Mouse (Mus musculus) kidney, postnatal 25 days (tissue): Measurements from ENCODE around the gene Atf7ip.

Experiments
- DNase-seq, 2 experiments: peaks; one replicate each; pipeline ENCODE4 v3.0.0; 2021; ENCODE audit warnings: mixed read lengths in 2 of 2

Gene Atf7ip

DNA sequence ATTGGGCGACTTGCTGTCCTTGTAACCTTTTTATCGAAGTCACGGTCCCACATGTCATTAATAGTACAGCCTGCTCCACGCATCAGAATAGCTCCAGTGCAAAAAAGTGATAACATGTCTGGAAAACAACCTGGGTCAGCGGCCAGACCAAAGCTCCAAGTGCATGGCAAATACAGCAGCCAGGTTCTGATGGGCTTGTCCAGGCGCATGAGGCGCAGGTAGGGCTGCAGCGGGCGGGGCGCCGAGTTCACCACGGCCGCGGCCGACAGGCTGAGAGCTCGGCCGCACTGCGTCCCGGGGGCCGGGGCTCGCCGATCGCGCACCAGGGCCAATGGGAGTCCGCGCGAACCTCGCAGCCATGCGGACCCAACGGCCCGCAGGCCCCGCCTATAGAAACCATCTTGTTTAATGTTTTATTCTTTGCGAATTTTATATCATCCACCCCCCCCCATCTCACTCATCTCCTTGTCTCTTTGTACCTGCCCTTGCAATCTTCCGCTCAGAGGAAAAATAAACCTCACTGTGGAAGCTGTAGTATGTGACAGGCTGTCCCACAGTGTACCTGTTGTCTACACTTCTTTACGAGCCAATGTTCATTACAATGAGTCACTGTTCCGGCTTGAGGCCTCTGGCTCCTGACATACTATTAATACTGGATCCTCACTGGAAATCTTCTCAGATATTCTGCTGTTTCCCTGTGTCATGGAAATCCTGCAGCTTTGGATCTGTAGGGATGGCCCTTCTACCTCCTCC is 19.0 kb upstream of the Atf7ip start:
- DNase-seq: no peak

DNA sequence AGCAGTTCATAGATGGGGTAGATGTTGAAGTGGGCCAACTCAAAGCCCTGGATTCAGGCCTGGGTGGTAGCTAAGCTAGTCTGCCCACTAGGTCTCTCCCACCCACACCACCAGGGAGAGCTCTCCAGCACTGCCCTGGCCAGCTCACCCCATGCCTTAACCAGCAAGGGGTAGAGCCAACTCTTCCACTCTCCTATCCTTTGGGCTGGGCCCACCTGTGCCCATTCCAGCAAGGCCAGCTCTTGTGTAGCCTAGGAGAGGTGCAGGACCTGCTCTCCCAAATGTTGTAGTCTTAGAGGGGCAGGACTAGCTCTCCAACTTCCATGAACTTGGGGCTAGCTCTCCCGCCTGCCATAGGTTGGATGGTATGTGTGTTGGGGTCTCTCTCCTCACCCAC is 18.4 kb upstream of the Atf7ip start:
- no peak for DNase-seq

DNA sequence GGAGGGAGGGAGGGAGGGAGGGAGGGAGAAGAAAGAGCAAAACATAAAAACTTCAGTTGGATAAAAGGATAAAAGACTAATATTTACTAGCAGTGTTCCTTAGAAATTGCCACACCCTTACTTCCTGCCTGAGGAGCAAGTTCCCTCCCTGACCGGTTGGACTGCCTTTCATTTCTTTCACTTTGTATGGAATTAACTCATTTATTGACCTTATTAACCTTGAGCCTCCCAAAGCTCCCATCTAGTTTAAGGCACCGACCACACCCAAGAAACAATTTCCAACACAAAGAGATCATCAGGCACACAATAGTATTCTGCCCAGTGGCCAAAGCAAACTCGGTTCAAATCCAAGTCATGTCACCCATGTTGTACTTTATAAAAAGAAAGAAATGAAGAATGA is 16.1 kb upstream of the Atf7ip start:
- DNase-seq: no peak

DNA sequence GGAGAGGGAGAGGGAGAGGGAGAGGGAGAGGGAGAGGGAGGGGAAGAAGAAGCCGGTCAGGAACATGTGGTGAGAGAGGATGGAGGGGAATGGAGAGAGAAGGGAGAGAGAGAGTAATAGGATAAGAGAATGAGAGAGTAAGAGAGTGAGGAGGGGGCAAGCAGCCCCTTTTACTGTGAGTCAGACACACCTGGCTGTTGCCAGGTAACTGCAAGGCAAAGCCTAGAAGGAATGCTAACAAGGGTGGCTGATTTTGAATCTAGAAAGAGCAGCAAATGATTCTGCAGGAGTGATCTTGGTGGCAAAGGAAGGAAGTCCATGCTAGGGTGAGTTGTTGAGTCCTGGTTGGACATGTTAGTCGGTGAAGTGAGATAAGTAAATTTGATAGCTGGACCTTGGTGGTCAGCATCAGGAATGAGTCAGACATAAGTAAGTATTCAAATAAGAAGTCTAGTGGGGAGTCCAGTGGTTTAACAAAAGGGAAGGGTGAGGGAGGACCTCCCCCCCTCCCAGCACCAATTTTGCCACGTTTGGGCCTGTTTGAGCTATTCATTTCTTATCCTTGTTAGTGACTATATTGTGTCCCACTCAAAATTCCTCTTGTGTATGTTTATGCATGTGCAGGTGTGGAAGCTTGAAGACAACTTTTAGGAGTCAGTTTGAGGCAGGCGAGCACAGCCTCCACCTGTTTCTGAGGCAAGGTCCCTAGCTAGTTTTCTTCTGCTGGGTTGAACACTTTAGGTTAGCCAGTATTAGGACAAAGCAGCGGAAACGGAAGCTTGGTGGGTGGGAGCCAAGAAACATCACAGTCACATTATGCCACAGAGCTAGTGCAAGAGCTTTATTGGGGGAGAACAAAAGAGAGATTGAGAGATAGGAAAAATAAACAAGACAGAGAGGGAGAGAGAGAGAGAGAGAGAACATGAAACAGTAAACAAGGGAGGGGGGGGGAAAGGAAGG is 15.2 kb upstream of the Atf7ip start:
- DNase-seq: no peak

DNA sequence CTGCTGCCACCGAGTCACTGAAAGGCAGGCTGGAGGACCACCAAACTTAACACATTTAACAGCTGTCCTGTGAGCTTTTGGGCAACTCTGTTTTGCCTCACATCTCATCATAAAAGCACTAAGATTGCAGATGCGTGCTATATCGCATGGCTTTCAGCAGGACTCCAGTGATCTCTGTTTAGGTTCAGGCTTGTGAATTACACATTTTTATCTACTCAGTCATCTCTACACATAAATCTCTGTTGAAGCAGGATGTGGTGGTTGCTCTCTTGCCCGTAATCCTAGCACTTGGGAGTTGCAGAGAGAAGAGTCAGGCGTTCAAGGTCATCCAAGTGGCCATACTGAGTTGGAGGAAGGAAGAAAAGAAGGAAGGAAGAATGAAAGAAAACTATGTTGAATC is 14.3 kb upstream of the Atf7ip start:
- no peak for DNase-seq

DNA sequence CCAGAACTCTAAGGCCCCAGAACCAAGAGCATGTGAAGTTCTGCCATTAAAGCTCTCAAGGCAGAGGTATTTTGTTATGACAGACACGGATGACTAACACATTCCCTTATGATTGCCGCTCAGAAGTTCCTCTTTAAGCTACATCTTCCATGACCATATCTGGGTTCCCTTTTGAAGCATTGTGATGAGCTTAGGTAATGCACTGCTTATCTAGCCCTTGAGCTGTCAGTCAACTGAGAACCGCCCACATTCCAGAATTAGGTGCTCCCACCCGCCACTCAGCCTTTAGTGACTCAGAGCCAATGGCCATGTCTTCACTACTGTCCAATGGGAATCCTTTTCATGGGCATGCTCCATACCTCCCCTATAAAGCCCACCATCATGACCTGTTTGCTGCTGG is 13.7 kb upstream of the Atf7ip start:
- DNase-seq: no peak

DNA sequence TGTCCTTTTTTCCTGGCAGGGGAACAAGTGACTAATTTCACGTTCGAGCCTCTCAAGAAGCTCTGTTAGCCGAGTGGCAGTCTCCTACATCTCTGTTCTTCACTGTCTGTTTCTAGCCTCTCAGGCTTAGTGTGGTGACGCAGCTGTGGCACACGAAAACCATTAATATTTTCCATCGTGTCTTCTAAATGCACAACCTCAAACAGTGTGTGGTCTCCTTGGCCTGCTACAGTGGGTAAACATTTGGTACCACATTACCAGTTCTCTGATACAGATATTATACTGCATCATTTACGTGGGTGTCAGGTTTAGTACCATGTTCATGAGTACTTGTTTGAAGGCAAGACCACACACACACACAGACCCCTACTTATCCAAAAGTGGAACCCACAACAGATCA is 12.5 kb upstream of the Atf7ip start:
- DNase-seq: no peak

DNA sequence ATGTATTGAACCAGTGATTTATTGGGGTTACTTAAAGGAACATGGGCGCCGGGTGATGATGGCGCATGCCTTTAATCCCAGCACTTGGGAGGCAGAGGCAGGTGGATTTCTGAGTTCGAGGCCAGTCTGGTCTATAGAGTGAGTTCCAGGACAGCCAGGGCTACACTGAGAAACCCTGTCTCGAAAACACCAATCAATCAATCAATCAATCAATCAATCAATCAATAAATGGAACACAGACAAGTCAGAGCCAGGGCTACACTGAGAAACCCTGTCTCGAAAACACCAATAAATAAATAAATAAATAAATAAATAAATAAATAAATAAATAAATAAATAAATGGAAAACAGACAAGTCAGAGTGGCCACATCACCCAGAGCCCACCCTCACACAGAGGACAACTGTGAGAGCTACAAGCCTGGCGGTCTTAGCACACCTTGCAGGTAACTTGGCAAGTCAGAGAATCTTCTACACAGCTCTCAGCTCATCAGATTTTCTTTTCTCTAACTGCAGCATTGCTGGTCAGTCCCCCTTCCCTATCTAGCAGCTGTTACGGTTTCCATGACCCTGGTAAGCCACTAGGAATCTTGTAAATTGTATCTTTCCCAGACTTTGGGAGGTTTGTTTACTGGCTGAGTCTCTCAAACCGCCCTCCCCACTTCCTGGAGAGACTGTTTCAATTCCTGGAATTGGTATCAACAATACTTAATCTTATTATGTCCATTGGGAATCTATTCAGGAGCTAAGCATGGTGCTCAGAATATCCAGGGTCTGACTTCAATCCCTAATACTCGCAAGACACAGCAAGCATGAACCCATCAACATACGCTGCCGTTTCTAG is 11.8 kb upstream of the Atf7ip start:
- DNase-seq: no peak

DNA sequence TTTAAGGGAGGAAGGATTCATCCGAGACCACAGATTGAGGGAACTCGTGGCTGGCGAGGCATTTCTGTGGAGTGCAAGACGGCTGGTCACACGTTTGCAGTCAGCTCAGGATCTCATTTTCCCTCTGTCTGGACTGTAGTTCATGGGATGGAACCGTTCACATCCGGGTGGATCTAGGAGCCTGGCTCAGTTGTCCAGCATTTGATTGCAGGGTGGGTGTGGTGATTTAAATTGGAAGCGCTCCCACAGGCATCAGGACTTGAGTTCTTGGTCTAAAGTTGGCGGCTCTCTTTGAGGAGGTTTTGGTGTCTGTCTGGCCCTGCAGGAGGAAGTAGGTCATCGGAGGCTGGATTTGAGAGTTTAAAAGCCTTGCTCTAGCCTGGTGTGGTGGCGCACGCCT is 10.9 kb upstream of the Atf7ip start:
- no peak for DNase-seq

DNA sequence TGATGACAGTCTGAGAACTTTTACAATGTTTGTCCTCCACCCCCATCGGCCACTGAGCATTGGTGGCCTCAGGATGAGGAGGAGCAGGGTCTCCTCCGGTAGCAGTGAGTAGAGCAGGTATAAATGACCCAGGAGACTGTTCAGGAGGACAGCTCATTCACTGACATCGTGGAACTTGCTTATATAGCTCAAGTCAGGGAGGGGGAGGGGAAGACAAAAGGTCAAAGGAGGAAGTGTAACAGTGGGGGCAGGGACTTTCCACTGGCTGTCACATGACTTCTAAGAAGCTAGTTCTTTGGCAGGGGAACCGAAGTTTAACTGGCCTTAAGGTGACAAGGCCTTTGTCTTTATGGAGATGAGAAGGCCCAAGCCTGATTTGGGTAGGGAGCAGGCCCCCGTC is 8.2 kb upstream of the Atf7ip start:
- DNase-seq: peak; percentile 28 to 58

DNA sequence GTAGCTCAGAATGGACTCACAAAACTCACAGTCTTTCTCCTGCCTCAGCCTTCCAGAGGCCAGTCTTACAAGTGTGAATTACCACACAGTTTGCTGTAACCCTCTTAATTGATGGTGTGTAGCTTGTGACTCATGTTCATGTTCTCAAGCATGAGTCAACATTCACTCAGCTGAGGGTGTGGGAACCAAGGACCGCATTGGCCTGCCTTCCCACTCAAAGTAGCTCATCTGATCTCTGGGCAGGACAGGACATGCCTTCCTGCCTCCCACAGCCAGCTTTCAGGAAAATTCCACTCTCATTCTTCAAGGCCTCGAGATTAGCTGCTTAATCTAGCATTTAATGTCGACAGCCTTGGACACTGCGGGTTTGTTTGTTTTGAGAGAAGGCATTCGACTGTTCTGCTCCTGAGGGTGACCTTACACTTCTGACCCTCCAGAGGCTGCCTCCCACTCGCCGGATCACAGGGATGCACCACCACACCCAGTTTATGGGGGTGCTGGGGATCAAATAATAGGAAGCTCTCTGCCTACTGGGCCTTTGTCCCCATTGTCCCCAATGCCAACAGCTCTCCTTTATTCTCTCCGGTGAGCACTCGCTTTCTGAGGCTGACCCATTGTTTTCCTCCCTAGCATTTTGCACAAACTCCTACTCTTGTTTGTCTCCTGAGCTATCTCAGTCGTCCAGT is 6.5 kb upstream of the Atf7ip start:
- no peak for DNase-seq

DNA sequence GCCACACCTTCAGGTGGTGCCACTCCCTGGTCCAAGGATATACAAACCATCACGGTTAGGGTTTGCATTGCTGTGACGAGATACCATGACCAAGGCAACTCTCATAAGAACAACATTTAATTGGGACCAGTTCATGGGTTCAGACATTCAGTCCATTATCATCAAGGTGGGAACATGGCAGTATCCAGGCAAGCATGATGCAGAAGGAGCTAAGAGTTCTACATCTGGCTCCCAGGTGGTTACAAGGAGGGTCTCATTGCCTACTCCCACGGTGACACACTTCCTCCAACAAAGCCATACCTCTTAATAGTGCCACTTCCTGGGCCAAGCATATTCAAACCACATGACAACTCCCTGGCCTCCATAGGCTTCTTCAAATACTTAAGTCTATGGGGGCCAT is 2.7 kb downstream of the Atf7ip start:
- DNase-seq: no peak

DNA sequence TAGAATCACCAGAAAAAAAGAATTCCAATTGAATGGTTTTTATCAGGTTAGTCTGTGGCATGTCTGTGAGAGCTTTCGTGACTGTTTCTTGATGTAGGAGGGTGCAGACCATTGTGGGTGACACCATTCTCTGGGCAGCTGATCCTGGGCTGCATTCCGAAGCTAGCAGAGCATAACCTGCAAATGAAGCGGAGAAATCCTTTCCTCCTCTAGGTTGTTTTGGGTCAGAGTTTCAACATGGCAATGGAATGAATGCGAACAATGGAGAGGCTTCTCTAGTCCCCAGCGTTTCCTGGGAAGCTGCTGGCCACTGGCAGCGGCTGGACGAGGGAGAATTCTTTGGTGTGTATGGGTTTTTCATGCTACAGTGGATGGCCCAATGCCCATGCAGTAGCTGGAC is 5.0 kb downstream of the Atf7ip start:
- DNase-seq: peak in 1 of 2 experiments; percentile 24

DNA sequence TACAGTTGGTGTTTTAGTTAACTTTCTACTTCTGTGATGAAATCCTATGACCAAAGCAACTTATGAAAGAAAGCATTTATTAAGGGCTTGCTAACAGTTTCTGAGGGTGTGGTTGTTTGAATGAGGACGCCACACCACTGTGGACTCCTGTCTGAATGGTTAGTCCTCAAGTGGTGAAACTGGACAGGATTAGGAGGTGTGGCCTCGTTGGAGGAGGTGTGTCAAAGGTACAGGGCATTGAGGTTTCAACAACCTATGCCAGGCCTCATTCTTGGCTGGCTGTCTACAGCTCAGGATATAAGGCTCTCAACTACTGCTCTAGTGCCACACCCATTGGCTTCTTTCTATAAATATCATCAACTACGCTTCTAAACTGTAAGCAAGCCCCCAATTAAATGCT is 6.4 kb downstream of the Atf7ip start:
- no peak for DNase-seq

DNA sequence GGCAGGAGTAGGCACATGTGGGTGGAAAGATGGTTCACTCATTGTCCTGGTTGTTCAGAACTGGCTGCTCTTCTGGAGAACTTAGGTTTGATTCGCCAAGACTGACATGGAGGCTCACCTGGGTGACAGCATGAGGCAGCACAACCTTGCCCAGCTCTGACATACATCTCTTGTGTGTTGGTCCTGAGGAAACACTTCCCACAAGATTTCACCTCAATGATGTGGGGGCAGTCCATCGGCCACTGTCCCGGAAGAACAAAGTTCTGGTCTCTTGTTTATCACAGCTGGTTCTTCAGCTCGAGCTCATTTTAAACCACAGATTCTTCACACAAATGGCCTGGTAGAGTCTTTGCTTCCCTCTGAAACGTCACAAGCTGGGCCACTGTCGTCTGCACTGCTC is 10.7 kb downstream of the Atf7ip start:
- no peak for DNase-seq

DNA sequence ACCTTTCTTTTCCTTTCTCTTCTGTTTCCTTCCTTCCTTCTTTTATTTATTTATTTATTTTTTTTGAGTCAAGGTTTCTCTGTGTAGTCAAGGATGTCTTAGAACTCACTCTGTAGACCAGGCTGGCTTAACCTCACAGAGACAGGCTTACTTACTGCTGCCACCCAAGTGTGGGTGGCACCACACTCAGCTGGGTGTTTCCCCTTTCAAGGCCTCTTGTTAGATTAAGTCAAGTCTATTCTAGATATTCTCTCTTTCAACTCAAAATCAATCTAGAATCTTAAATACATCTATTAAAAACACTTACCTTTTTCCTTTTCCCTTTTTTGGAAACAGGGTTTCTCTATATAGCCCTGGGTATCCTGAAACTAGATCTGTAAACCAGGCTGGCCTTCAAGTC is 11.3 kb downstream of the Atf7ip start:
- DNase-seq: no peak

DNA sequence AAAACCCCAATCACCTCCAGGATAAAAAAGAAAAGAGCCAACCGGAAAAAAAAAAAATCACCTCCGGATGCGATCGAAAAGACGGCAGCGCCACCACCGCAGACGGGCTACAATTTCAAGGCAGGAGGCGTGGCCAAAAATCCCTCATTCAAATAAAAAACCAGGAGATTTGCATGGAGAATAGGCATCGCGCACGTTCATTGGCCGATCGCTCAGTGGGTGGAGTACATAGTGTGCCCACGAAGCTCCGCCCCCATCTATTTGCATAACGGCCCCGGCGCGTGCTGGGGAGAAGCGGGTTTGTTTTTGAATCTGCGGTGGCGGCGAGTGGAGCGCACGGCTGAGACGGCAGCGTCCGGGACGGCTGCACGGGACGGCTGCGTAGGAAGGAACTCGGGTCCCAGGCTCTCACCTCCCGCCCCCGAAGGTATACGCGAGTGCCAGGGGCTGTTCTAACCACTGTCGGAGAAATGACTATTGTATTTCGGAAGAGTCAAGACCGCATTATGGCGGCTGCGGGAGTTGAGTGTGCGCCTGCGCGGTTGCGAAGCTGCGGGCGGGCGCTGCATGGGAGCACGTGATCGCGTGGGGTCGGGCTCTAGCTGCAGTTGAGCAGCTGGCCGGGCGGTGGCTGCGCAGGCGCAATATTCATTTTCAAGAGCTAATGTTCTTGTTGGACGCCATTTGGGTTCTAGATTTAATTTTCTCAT is 12.7 kb downstream of the Atf7ip start:
- DNase-seq: peak; percentile 98

DNA sequence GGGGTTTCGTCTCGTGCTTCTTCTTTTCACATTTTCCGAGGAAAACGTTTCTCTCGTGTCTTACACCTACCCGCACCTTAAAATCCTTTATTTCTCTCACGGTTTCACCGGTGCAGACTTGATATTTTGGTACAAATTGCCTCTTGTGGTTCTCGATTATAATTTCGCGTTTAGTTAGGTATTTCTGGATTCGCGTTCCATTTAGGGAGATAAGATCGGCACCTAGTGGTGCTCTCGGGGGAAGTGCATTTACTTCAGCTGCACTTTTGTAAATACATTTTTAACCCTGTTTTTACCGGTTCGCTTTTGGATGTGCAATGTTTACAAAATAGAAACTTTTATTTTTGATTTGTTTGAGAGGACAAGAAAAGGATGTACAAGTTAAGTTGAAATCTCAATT is 13.3 kb downstream of the Atf7ip start:
- no peak for DNase-seq

DNA sequence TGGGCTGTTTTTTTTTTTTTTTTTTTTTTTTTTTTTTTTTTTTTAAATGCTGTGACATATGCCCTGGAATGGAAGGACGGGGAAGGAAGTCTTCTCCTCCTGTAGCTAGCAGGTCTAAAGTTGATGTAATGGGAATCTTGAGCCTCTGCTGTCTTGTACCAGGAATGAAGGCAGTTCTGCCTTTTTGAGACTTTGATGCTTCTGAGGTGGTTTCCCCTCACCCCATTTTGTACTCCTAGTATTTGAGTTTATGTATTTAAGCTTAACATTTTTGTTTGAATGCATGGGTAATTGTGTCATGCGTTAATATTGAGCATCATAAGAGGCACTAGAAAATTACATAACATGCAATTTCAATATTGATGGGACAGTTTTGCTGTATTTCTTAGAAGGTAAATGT is 14.4 kb downstream of the Atf7ip start:
- no peak for DNase-seq

DNA sequence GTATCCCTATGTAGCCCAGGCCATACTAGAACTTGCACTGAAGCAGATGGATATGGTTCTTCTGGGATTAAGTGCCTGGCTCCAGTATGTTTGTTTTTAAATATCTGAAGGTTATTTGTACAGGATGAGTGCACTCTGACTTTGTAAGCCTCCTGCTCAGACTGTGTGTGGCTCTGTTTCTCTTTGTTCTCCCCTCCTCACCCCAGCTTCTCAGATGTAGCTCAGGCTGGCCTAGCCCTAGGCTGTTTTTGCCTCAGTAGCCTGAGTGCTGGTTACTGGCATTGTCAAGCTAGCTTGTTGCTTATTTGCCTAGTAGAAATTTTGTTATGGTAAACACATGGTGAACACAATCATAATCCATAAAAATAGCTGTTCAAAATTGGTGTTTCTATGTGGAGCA is 15.7 kb downstream of the Atf7ip start:
- DNase-seq: no peak

DNA sequence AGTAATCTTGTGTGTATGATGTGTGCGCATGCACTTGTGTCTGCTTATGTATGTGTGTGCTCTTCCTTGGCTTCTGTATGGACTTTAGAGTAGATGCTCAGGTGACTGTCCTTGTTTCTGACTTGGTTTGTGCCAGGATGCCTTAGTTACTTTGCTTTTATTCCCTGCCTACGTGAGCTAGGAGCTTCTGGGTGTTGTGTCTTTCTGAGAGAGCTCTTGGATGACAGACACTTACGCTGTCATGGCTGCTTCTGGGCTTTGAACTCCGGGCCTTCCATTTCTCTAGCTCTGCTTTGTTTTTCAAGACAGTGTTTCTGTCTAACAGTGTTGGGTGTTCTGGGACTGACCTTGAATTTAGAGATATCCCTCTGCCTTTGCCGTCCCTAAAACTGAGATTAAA is 16.7 kb downstream of the Atf7ip start:
- no peak for DNase-seq

DNA sequence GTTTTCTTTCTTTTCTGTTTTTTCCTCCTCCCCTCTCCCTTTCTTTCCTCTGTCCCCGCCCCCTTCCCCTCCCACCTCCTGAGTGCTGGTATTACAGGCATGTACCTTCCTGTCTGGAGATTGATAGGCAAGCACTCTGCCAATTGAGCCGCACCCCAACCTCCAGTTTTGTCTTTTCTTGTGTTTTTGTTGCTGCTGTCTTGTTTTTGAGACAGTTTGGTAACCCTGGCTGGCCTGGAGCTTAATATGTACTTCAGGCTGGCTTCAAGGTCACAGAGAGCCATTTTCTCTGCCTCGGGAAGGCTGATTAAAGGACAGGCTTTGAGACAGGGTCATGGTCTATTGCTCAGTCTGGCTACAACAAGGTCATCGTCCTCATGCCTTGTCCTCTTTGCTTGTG is 18.8 kb downstream of the Atf7ip start:
- peak; percentile 20 to 54 for DNase-seq
